Mouse (Mus musculus) hindlimb bud, embryonic 11.5 days (tissue): Measurements from ENCODE around the gene C530008M17Rik.

ENCODE experiments used
- DNase-seq: peaks from one replicate; pipeline ENCODE4 v3.0.0-alpha.2; 2012; ENCODE audit warnings: low read depth, low spot score; ENCODE audit errors: extremely low spot score

Gene C530008M17Rik

DNA sequence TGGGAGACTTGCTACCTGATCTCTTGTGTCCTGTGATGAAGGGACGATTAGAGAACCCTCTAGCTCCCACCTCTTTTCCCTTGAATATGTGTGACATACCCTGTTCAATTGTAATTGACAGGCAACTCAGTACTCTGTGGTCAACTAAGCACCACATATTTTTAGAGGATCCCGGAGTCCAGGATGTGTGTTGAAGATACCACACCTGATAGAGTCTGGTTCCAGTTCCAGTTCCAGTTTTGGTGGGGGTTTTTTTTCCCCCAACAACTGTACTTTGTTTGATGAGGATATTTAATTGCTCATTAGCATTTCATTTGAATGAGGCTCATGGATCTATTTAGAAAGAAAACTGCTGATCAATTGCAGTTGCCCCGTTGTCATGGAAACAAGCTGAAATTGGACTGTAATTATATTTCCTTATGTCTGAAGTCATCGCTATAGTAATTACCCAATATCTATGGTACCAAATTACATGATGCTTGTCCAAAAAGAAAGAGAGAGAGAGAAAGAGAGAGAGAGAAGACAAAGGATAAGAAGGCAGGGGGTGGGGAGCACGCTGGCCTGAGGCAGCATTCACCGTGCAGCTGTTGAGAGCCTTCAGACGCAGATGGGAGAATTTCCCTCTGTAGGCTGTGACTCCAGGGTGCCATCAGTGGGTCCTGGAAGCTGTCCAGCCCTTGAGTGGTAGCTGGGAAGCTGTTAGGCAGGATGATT lies 172.4 kb downstream of the C530008M17Rik start:
- DNase-seq, result no peak

GRCm38 (mm10) chr5:76832529-76833210 lies 176.4 kb downstream of the C530008M17Rik start:
- no peak for DNase-seq

- DNase-seq, result no peak
These were observed 180.7 kb downstream of the C530008M17Rik start for GRCm38 (mm10) chr5:76837018-76837417.

DNA sequence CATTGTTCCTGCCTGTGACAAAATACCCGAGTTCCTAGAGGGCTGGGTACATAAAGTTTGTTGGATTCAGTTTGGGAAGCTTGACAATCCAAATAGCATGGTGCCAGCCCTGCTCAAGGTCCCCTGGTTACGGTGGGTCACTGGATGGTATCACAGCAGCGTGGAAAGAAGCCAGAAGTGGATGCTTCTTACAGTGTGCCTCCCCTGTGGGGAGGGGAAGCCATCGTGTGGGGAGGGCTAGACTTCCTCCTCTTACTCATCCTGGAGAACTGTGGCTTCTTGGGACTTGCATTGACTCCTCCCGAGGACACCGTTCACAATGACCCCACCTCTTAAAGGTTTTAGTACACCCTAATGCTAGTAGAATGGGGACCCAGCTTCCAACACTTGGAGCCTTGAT lies 183.5 kb downstream of the C530008M17Rik start:
- no peak for DNase-seq

DNA sequence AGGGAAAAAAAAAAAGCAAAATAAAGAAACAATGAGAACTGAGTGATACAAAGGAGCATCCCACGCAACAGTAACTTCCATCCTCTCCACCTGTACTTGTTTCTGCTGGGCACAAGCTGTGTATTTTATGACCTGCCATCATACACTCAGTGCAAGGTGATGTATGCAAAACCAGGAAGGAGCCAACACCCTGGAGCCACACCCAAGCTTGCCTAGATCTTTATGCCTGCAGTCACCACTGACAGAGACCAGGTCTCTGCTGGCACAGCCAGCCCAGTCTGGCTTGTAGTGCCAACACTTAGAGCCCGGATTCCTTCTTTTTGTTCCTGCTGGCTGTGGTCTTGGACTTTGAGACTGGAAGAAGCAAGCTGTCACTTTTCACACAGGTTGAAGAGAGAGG lies 185.5 kb downstream of the C530008M17Rik start:
- DNase-seq, result no peak

GRCm38 (mm10) chr5:76843448-76843847 lies 187.1 kb downstream of the C530008M17Rik start:
- no peak for DNase-seq

GRCm38 (mm10) chr5:76843851-76844419 lies 187.6 kb downstream of the C530008M17Rik start:
- no peak for DNase-seq

DNA sequence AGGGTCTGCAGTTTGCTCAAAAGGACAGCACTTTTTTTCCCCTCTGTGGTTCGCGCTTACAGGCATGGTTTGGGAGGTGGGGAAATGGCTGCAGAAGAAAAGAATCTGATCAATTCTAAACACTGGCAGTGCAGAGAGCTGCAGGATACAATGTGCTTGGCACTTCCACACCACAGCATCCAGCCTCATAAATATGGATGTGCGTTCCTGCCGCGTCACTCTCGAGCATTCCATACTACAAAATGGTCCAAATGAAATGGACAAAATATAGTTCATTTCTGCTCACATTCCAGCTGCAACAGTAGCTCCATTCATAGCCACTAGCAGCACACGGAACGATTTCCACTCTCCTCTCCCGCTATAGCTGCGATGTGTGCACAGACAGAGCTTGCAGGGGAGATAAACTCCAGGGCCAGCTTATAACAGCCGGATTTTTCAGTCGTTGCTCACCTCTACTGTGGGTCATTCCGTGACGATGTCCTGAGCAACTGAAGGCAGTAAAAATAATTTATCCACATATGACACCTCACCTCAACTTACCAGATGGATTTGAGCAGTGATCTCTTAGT lies 188.4 kb downstream of the C530008M17Rik start:
- DNase-seq, result no peak

DNA sequence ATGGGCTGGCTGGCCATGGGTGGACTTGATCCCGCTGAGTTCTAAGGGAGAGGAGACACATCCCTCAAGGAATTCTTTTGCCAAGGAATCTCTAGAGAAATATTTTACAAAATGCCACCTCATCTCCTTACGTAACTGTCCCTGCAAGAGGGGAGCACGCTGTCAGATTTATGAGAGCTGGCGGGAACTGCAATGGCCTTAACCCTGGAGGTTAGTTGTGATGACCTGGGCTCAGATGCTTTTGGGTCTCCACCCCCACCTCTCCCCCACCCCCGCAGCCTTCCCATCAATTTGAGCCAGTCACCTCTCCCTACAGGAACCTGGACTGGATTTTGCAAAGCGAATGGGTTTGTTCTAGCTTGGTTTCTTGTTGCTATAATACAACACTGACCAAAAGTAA lies 190.8 kb downstream of the C530008M17Rik start:
- DNase-seq, result no peak

DNA sequence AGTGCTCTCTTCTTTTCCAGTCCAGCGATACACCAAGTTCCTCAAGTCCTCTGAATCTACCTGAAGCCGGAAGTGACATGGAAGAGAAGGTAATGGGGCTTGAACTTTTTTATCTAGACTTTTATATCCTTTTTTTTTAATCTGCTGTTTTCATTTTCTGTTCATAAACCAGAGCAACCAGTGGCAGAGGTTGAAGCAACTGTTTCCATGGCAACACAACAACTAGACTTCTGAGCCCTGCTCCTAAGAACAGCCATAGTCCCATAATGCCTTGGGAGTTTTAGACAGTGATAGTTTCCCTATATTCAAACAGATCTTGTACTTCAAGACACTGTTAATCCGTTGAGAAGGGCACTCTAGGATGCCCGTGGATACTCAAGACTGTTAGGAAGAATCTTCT lies 195.0 kb downstream of the C530008M17Rik start:
- no peak for DNase-seq

DNA sequence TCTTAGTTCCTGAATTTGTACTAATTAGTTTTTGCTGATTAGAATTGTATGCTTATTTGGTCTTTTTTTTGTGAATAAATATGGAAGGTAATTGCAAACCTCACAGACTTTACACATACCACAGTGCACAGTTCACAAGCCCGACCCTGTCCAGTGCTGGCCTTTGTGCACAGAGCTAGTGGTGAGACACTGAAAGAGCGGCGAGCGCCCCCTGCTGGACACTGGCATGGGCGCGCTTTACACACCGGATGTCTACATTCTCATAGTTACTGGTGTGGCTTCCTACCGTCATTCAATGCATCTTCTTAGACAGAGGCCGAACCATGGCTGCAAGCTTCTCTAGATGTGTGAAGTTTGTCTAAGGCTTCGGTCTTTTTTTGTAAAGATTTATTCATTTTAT lies 197.2 kb downstream of the C530008M17Rik start:
- DNase-seq, result no peak

GRCm38 (mm10) chr5:76855829-76856600 lies 199.7 kb downstream of the C530008M17Rik start:
- no peak for DNase-seq

DNA sequence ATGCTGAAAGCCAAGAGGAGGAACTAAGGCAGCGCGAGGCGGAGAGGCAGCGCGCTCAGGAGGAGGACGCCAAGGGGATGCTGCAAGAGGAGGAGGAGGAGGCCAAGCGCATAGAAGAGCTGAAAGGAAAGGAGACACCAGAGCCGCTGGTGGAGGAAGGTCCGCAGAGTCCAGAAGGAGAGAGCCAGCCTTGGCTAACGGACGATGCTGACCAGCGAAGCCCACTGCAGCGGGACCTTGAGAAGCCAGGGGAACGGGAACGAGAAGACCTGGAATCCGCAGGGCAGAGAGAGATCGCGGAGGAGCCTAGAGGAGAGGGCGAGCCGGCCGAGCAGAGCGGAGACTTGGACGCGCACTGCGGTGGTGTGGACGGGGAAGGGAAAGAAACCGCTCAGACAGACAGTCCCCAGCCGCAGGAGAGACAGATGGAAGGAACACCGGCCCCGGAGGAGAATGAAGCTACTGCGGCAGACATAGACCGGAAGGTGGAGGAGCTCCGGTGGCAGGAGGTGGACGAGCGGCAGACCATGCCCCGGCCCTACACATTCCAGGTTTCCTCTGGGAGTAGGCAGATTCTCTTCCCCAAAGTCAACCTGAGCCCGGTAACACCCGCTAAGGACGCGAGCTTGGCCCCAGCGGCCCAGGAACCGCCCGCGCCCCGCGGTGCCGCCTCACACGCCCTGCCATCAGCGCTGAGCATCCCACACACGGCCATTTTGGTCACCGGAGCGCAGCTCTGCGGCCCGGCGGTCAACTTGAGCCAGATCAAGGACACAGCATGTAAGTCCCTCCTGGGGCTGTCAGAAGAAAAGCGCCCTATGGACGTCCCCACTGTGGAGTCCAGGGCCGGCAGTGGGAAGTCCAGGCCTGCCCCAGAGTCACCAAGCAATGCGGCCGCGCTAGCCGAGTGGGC lies 201.0 kb downstream of the C530008M17Rik start:
- DNase-seq, result no peak

DNA sequence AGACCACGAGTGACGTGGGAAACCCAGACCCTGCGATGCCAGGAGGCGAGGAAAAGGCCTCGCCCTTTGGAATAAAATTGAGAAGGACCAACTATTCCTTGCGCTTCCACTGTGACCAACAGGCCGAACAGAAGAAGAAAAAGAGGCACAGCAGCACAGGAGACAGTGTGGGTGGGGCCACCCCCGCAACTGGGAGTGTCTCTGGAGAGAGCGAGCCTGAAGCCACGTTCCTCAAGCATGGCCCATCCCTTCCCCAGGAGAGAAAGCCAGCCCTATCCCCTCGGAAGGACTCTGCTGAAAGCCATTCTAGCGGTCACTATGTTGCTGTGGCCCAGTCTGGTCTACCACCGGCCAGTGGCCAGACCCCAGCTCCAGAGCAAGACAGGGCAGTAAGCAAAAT lies 202.1 kb downstream of the C530008M17Rik start:
- no peak for DNase-seq

DNA sequence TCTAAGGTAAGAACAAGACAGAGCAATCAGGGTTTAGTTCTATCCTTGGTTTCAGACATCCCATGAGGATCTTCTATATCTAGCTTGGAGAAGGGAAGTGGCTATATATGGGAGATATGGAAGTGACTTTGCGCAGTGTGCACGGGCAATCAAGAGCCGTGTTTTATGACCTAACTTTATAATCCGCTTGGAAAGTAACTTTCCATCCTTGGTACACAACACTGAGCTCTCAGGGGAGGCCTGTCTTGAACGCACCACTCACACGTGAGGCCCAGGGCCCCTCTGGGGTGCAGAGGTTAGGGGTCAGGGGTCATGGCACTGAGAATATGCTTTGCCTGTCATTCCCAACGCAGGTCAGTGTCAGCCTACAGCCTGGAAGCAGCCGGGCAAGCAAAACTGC lies 210.5 kb downstream of the C530008M17Rik start:
- no peak for DNase-seq

GRCm38 (mm10) chr5:76868693-76869286 lies 212.5 kb downstream of the C530008M17Rik start:
- no peak for DNase-seq

GRCm38 (mm10) chr5:76869553-76869952 lies 213.2 kb downstream of the C530008M17Rik start:
- DNase-seq, result no peak

- DNase-seq, result no peak
These were observed 219.9 kb downstream of the C530008M17Rik start for GRCm38 (mm10) chr5:76876106-76876758.

DNA sequence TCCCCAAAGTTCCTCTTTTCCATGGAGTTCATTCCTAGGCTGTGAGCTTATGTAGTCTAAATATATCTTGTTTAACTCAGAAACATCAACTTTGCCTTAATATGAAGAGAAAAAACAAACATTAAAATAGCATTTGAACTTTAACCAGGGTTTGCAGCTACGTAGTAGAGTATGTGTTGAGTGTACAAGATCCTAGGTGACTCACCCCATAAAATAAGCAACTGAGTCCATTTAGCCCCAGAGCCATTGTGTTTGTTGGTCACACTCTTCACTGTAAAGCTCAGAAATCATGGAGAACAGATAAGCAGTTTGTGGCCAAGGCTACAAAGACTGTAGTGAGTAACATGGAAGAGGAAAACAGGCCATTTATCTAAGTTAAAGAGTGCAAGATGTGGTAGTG lies 227.8 kb downstream of the C530008M17Rik start:
- no peak for DNase-seq
